Mouse (Mus musculus): ENCODE data around the gene Apol8. TPM values are rescaled to one million over a fixed set of nuclear protein-coding genes. Genes with fewer than 3 reads are reported as not detected.
"Not testable (repeated sequence)": the region's sequence is repeated elsewhere in the genome, so short reads cannot be mapped to it uniquely, and the experiment has no call there.

The Apol8 gene
- total RNA-seq, 2 experiments from 2014 or later = not detected

DNA sequence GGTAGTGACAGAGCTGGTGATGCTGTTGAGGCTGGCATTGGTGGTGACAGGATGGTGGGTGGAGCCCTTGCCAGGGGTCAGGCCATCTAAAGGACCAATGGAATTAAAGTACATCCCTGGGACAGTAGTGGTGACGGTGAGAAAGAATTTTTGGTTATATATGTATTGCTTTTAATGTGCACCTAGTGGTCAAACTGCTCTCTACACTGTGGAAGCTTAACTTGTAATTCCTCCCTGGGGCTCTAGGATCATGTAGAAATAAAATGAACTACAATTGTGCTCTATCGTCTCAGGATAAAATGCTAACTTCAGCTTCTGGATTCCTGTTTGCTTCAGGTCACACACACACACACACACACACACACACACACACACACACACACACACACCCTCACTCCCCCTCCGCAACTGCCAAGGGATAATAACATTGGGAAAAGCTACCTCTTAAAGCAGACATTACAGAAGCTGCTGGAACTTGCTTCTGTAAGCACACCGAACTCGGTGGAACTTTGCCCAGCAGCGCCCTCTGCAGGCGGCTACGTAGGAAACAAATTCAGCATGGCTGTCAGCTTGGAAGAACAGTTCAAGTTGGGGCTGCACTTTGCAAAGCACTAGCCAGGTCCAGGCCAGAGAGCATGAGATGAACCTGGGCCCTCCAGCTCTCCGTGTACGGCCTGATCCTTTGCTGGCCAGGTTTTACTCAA is 32.4 kb downstream of the Apol8 start:
- intact Hi-C loops (cut with DNase I); DNase-seq (ENCODE audit: low spot score): not testable (repeated sequence)

DNA sequence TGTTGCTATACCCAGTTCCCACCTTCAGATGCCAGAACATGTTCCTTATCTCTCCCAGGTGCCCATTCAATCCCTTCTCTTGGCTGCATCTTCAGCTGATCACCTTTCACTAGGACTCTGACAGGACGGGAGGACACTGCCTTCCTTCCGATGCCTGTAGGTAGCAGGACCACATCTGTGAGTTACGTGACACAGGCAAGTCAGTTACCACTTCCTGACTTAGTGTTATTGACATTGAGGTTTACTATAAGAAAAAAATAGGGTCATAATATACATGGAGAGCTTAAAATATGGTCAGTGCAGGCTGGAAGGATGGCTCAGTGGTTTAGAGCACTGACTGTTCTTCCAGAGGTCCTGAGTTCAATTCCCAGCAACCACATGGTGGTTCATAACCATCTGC is 35.3 kb downstream of the Apol8 start:
- DNase-seq (ENCODE audit: low spot score); intact Hi-C loops (cut with DNase I): not testable (repeated sequence)

DNA sequence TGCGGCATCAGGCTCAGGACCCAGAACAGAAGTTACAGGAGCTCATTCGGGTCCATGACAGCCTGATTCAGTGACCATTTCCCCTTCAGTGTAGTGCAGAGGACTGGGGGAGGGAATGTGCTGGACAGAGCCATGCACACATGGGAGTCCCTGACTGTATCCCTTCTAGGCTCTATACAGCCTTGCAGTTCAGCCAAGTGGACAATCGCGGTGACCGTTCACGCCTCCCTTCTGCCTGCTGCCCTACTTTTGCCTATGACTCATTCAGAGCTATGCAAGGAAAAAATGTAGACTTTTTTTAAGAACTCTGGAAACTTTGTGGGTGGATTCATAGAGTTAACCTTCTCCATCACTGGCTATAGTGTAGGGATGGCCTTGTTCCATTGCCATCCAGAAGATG is 38.6 kb downstream of the Apol8 start:
- intact Hi-C loops (cut with DNase I) = loop anchor here (5.0 kb wide), 1 partner anchor 296 kb away; no protein-coding TSS in a partner anchor
- not testable (repeated sequence) for DNase-seq (ENCODE audit: low spot score)

DNA sequence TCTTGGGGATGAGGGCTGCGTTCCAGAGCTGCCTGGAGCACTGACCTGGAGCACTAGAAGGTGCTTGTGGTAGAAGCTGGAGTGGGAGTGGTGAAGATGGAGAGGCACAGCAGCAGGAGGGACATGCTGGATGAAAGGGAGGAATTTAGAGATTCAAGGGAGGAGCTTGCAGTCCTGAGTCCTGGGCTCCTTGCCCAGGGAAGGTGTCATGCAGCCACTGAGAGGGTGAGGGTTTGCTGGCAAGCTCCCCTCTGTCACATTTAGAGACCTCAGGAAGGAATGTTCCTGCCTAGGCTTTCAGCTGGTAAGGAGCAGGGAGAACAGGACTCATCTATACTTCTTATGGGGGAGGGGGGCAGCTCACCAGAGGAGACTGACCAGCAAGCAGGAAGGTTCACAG is 47.9 kb downstream of the Apol8 start:
- DNase-seq (ENCODE audit: low spot score); intact Hi-C loops (cut with DNase I): not testable (repeated sequence)

- intact Hi-C loops (cut with DNase I); DNase-seq (ENCODE audit: low spot score): not testable (repeated sequence)
Observed at GRCm38 (mm10) chr15:77705306-77705705, 51.5 kb downstream of the Apol8 start.

DNA sequence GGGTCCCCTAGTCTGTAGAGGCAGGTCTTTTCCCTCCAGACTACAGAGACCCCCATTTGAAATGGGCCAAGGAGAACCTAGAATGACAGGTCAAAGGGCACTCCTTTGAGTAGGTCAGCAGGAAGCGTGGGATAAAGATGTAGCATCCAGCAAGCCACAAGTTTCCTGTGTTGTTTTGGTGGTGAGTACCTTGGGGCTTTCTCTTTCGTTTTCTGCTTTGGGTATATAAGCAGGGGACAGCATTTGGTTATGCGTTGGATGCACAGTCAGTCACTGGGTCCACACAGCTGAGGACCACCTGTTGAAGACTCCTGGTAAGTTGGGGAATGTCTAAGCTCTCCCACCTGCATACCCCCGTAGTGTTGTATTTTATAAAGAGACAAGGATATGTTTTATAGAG is 58.1 kb downstream of the Apol8 start, which contains the start of gene Apol7e:
Gene Apol7e (plus strand): TSS at position 202 of the 400 bp plus-strand sequence.
- intact Hi-C loops (cut with DNase I); DNase-seq (ENCODE audit: low spot score): not testable (repeated sequence)

Other genes with a start within 250 kb of the Apol8 start
- gene Apol11a, start 248.7 kb downstream of the Apol8 start, total RNA-seq (2021) = not detected
- not detected for gene Apol7c, start 223.7 kb downstream of the Apol8 start, total RNA-seq (2021)
- not detected for gene 1700025B11Rik, start 195.1 kb downstream of the Apol8 start, total RNA-seq (2021)
- gene Apol10b, start 160.9 kb downstream of the Apol8 start, total RNA-seq (2021) = 1 to 10 TPM in 1 of 2 experiments, under 1 TPM in 1; 0.89 to 1.5 TPM
- not detected for gene Gm36245, start 157.7 kb downstream of the Apol8 start, total RNA-seq (2021)
- 1 to 10 TPM; 1.4 to 3.7 TPM for gene Apol11b, start 113.7 kb downstream of the Apol8 start, total RNA-seq (2021)
- gene Apol7e, start 58.1 kb downstream of the Apol8 start, total RNA-seq (2021) = not detected
- not detected for gene Apol9b, start 28.0 kb downstream of the Apol8 start, total RNA-seq (2021)
- 100 to 1,000 TPM; 122 to 124 TPM for gene Myh9, start 85.2 kb upstream of the Apol8 start, total RNA-seq (2021)
- 100 to 1,000 TPM; 278 to 282 TPM for gene Txn2, start 172.0 kb upstream of the Apol8 start, total RNA-seq (2021)
- gene Foxred2, start 199.7 kb upstream of the Apol8 start, total RNA-seq (2021) = under 1 TPM; 0.34 to 0.42 TPM
- 10 to 100 TPM; 69.3 to 69.5 TPM for gene Eif3d, start 213.8 kb upstream of the Apol8 start, total RNA-seq (2021)

Data from heart, postnatal 25 days (tissue).